Mouse (Mus musculus): ENCODE measurements around the gene Ptpro.

The Ptpro gene

DNA sequence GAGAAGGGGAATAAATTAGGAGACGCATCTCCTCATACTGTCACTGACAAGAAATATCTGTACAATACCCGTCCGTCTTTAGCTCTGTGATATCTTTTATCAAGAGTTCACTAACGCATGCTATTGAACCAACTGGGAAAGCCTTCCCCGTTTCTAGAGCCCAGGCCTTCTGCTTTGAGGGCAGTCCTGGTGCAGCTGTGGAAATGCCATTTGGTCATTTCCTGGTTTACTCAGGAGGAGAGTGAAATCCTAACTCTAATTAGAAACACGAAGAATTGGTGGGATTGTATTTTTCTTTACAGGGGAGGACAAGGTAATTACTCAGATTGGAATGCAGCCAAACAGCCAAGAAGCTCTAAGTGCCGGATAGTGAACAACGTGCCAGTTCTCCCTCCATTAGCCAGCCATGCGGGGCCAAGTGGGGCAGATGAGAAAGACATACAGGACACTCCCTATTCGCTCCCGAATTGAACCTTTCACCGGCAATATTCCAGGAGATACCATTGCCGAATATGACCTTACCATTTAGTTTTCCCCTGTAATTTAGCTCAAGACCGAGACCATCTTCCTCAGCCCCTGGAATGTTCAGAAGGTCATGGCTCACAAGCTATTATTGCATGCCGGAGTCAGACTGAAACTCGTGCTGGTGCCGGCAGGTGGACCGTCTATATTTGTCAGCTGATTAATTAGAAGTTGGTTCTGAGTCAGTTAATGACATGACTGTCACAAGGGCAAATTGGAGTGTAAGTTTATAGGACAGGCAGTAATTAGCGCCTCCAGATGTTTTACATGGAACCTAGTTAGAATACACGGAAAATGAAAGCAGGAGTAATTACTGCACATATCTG, 43.1 kb downstream of the Ptpro start:
- DNase-seq (ENCODE audit: low read depth): no peak

DNA sequence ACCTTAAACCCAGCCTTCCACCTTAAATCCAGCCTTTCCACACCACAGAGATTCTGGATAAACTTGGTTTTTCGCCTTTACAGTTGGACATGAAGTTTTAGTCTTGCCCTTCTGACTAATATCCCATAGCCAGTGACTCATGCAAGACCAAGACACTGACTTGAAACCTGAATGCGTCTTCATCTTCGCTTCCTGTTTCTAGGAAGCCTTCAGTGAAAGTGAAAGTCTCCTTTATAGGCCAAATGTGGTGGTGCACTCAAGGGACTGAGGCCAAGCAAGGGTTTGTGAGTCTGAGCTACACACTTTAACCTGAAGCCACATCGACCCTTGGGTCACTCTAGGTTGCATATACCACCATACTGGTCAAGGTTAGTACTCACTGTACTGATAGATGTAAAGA, 50.4 kb downstream of the Ptpro start:
- DNase-seq (ENCODE audit: low read depth): peak; percentile 29

DNA sequence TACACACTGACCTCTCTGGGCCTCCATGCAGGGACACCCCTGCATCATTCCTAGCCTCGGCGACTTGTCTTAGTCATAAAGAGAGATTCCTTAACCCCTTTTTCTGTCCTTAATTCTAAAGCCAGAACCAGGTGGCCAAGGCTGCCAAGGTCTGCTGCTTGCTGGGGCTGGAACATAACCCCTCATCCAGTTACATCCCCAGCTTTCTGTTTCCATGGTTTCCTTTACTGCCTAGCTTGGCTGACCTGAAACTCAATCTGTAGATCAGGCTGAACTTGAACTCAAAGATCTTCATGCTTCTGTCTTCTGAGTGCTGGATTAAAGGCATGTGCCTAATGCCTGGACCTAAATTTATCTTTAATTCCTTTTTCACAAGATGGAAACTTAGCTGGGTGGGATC, 51.7 kb downstream of the Ptpro start:
- DNase-seq (ENCODE audit: low read depth): no peak

DNA sequence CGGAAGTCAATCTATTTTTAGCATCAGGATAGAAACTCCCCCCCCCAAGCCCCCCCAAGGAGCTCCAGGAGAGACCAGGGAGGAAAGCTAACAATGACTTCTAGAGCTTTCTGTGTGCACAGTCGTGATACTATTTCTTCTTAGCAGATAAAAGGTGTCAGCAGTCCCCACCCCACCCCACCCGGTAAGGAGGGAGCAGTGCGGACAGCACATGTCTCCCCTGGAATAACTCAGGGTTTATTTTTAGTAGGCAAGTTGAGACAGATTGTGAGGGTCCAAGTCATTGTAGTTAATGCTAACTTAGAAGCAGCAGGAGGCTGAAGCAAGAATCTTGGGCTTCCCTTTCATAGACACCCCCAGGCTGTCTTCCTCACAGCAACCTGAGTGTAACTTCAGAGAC, 63.1 kb downstream of the Ptpro start:
- DNase-seq (ENCODE audit: low read depth): no peak

DNA sequence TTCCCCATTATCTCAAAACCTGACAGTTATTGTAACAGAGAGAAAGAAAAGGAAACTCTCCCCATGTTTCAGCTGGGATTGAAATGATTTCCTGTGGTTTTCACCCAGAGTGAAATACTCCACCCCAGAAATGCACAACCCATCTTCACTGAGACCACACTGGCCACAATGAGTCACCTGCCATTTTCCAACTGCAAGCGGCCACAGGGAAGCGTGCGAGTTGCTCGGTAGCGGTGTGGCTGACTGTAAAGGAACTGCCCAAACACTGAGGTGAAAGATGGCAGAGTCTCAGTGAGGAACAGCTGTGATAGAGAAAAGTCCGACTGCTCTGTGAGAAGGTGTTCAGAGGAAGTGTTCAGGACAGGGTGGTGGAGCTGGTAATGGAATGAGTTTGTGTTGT, 64.2 kb downstream of the Ptpro start:
- peak; percentile 84 for DNase-seq (ENCODE audit: low read depth)

DNA sequence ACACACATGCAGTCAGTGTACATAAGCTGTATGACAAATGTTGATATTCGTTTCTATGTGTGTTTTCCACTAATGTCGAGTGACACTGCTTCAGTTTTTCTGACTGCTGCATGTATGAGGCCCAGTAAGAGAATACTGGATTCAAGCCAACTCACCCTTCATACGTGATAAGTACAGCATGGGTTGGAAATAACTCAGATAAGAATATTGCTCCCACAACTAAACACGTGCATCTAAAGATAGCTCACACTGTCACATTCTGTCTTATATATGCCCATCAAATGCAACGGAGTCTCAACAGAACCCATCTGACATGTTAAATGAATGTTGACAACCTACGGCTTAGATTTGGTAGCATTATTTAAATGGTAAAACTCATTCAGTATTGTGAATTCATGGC, 65.4 kb downstream of the Ptpro start:
- no peak for DNase-seq (ENCODE audit: low read depth)

DNA sequence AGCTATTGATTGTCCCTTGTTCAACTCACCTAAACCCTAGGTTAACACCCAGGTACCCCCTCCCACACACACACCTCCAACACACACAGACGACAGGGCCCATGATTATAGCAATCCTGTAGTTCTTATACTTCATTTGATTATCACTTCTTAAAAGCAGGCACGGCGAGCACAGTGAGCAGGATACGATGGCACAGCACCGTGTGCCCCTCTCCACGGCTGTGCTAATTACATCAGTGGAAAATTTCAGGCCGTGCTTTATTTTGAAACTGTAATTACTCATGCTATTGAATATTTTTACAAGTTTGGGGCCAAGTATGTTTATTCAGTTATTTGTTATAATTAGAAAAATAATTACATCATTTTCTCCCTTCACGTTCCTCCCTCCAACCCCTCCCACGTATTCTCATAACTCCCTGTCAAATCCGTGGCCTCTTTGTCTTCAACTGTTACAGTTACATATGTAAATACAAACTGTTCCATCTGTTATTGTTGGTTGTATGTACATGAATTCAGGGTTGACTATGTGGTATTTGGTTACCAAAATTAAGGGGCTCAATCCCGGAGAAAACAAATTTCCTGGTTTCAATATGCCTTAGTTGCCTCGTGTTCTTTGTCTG, 66.2 kb downstream of the Ptpro start:
- no peak for DNase-seq (ENCODE audit: low read depth)

DNA sequence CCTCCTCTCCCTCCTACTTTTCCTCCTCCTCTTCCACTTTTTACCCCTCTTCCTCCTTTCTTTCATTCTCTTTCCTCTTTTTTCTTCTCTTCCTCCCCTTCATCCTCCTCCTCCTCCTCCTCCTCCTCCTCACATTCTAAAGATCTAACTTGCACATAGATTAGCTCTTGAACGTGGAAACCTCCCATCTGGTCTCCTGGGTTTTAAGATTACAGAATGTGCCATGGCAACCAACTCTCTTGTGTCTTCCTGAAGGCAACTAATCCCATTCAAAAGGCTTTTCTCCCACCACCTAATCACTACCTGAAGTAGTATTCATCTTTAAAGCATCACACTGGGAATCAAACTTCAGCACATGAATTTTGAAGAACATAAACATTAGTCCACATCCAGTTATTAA, 67.5 kb downstream of the Ptpro start:
- no peak for DNase-seq (ENCODE audit: low read depth)

DNA sequence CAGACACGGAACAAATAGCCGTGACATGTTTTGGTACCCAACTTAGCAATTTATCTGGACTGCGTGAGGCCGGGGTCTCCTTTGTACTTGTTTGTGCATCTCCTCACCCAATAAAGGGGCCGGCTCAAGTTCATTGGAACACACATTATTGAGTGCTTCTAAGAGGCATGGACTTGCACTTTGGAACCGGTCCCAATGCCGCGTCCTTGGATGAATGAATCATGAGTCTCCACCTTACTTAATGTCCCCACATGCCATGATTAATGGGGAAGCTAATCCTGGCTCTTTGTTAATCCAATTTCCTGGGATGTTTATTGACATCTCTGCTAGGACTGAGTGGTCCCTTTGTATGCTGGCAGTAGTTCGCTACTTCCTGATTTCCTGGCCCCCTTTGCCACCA, 75.6 kb downstream of the Ptpro start:
- DNase-seq (ENCODE audit: low read depth): no peak

DNA sequence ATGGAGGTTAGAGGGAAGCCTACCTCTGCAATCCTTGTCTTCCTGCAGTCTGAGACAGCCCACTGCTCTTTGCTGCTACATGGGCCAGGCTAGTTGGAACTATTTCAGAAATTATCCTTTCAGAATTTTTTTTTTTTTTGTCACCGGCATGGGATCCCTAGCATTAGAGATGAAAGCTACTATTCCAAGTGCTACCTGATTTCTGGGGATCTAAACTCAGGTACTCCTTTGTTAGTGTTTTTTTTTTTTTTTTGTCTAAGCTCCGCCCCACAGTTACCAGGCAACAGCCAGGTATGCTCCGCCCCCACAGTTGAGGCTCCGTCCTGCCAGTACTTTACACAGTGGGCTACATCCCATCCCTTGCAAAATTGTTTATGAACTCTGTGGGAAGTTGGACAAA, 76.1 kb downstream of the Ptpro start:
- DNase-seq (ENCODE audit: low read depth): no peak

DNA sequence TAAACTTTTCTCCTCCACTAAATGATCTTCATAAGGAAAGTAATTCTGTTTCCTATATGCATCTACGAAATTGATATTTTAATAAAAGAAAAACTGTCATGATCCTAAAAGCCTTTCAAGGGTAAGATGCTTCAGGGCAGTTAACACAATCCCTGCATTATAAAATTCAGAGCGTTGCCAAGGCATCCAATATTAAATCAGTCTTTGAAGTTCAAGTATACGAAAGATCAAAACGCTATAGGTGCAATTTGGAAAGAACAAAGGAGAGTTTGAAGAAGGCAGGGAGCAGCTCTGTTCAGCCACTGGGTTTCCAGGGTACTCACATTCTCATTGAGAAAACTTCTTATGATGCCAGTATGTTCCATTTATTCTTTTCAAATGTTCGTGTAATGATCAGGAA, 78.7 kb downstream of the Ptpro start:
- no peak for DNase-seq (ENCODE audit: low read depth)

DNA sequence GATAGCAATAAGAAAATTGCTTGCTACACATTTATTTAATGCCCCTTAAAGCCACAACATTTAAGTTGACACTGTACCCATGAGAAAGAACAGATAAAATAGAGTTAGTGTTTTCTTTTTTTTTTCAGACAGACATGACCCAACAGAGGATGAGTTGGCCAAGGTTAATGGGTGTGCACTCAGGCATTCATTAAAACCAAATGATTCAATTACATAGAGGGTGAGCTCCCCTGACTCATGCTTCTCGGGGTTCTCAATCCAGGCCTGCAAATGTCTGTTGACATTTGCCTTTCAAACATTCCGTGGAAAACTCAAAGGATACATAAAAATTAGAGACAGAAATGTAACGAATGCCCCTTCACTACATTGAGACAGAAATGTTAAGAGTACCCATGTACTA, 79.7 kb downstream of the Ptpro start:
- no peak for DNase-seq (ENCODE audit: low read depth)

DNA sequence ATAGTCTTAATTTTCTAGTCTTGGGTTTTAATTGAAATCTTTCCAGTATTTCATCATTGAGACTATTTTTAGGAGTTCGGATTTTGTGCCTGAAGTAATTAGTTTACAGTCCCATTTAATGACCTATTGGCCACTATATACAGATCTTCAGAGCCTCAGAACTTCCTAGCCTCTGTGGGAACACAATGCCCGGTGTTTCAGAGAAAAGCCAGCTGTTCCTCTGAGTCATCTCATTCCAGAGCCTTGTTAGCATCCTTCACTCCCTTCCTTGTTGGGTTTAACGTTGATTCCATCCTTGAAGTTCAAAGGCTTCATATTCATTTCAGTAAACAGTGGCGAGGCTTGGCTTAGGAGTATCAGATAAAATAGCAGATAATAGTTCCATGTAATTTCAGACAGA, 87.0 kb downstream of the Ptpro start:
- DNase-seq (ENCODE audit: low read depth): no peak

DNA sequence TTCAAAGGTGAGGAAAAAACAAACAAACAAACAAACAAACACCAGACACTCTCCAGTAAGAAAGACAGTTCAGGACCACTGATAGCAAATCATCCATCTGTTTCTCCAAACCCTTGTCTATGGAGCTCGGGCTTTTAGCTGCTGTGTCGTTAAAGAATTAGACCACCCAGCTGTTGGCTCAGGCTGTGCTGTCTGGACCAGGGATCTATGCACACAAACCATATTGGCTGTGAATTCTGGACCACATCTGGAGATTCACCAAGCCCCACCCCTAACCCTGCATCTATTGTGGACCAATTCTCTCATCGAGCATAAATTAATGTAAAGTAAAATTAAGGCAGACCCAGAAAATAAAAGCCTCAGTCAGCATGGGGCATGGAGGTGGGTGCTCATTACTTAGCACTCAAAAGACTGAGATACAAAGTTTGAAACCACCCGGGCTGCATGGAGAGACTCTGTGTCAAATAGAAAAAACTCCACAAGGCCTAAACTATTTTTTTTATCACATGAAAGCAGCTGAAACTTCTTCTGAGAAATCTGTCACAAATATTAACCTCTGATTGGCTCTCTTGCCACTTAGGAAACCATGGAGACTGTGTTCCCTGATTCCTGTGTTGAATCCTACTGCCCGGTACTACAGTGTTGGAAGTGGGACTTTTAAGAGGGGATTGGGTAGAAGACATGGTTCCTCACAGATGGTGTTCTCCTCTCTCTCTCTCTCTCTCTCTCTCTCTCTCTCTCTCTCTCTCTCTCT, 91.7 kb downstream of the Ptpro start:
- no peak for DNase-seq (ENCODE audit: low read depth)

DNA sequence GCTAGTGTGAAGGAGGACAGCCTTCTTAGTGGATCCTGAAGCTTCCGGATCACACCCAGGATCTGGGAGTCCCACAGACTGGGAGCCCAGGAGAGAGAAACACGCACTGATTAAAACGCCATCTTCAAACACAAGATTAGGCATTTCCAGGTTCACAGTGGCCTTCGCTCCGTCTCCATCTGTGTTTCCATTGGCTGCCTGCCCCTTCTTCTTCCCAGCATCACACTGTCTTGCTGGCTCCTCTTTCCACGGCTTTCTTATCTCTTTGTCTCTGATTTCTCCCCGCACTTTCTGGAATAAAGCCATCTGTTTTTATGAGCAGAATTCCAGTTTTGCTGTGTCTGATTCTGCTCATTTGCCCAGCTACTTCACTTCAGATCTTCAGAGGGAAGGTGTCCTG, 108.0 kb downstream of the Ptpro start:
- DNase-seq (ENCODE audit: low read depth): no peak

DNA sequence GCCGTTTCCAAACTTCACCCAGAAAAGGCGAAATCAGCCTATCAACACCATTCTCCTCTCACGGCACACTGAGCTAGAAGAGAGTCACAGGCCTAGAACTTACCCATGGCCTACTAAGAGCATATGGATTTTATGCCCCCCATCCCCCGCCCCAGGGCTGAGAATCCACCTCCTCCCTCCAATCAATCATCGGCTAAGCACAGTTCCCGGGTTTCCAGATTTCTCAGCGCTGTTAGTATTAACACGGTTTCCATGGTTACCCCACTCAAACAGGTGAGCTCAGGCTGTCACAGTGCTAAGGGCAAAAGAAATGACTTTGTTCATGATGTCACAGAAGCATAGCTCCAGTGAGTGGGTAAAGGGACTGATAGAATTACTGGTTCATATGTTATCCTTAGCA, 110.1 kb downstream of the Ptpro start:
- DNase-seq (ENCODE audit: low read depth): no peak

DNA sequence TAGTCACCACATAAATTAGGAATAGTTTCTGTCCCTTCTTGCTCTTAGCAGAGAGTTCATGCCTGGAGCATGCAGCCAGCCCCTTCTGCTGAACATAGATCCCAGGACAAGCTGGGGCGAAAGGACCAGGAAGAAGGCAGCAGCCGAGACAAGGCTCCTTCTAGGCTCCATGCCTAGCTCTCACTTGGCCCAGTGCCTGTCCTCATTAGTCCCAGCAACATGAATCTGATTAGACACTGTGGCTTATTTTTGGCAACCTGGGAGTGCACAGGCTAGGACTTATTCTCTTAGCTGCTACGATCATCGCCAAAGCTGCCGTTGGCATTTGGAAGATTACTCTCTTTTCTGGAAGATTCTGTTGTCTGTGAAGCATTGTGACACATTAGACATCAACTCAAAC, 112.6 kb downstream of the Ptpro start:
- DNase-seq (ENCODE audit: low read depth): no peak

DNA sequence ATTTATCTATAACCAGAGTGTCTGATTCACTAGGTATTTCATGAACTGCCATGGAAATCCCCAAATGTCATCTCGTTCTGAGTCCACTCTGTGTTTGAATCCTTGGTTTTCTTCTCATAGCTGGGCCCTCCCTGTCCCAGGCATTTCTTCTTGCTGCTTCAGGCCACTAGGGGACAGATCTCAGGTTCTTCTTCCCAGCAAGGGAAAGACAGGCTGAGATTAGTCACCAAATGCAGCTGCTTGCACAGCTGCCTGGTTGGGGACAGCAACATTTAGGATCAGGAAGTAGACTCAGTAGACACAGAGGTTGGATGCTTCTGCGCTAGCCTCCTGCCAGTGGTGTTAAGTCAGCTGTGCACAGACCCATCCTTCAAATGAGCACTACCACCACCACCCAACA, 113.5 kb downstream of the Ptpro start:
- no peak for DNase-seq (ENCODE audit: low read depth)

DNA sequence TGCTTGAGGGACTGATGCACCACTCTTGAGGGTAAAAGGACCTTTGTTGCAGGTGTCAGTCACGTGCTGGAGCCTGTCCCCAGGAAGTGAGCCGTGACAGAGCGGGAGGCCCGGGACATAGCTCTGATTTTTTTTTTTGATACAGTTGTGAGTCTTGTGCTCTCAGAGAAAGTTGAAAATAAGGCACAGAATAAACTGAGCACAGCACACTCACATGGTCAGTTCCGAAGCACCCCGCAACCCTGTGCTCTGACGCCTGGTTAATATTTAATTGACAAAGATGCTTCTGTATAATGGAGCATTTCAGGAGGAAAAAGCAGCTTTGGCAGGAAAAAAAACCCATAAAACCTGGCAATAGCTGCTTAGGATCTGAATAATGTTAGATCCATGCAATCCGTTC, 118.6 kb downstream of the Ptpro start:
- DNase-seq (ENCODE audit: low read depth): no peak

DNA sequence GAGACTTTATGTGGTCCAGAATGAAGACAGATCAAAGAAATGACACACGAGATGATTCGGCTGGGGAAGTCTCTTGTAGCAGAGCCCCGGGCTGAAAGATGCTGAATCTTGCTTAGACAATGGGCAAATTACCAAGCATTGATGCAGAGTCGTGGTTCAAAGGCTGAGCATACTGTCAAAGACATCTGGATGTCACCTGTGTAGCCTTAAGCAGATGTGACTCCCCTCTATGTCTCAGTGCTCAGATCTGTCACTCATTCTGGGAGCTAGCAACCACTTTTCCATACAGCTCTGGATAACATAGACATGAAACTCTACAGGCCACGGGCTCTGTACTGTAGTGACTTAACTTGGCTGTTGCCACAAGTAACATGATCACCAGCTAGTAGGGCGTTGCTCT, 119.3 kb downstream of the Ptpro start:
- no peak for DNase-seq (ENCODE audit: low read depth)

DNA sequence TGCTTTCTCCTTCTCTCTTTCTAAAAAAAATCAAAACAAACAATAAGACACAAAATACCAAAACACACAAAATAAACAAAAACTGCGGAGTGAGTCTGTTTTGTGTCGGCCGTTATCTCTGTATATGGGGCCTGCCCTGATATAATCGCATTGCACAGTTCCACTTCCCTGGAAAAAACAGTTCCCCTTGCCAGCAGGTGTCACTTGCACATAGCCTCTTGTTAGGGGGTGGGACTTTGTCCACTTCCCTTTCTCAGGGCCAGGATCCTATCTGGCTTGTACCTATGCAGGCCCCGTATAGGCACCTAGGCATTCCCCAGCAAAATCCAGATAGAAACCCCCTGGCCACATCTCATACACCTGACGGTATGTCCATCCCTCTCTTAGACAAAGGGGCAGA, 121.8 kb downstream of the Ptpro start:
- DNase-seq (ENCODE audit: low read depth): no peak

DNA sequence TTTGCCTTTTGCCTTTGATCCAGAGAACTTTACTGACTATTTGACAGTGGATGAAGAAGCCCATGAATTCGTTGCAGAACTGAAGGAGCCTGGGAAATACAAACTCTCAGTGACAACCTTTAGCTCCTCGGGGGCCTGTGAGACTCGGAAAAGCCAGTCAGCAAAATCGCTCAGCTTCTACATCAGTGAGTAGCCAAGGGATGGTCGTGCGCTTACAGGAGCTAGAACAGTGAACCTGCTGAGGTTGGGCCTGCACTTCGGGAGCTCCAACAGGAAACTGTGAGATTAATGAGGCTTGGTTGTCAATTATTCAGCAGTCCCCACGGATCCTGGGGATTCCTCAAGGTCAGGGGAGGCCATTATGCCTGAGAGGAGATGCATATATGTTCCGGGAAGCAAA, 130.4 kb downstream of the Ptpro start:
- DNase-seq (ENCODE audit: low read depth): no peak

DNA sequence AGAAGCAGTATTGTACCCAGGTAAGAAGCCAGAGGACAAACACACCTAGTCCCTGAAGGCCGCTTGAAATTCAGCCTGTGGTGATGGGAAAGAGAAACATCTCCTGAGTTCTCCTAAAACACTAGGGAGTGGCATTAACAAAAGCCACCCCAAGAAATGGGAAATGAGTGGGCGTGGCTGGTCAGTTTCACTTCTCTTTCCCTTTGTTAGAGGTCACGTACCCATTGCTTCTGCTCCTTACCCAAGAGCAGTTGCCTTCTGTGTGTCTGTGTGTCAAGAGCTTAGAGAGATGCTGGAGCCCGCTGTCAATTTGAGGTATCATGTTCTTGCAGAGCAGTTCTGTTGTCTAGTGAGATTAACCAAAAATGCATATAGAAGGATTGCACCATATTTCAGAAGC, 134.2 kb downstream of the Ptpro start:
- no peak for DNase-seq (ENCODE audit: low read depth)

Data from 416B (cell line).